Mouse (Mus musculus): ENCODE measurements at regions not wholly inside any gene's neighbourhood (a gene's known extent, or its start where the extent isn't known, plus 50 kb on each side); places are given as distances from the start of the nearest gene placed in this dataset.
"Not testable (repeated sequence)": the region's sequence is repeated elsewhere in the genome, so short reads cannot be mapped to it uniquely, and the experiment has no call there.

DNA sequence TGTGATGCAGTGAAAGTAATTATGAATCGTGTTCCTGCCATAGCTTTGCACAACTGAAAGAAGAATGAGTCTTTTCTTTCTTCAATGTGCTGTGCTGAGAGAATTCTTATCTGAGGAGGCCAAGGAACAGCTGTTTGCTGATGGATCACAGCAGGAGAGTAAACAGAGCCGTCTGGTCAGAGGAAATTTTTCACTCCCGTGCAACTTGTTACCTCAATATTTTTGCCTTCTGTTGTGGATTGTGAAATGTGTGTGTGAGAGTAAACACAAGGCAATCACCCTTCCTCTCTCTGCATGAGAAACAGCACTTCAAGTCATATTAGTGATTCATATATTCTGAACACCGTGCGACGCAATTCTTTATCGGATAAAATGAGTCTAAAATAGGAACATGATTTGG, 171.9 kb downstream of the Epm2a start:
- peak; percentile 17 for DNase-seq (ENCODE audit: low spot score)

DNA sequence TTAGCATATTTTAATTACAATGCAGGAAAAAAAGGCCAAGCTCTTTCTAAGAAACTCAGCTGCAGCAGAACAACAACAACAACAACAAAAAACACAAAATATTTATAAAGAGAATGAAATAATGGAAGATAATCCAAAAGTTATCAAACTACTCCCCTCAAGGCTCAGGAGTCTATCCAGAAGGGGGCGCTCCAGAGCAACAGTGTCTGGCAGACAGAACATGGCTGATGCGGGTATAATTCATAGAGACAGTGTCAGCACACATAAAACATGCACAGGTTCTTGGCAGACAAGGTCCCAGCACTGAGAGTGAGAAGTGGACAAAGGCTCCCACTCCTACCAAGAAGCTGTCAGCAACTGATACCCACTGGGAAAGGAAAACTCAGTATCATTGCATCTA, 173.9 kb downstream of the Epm2a start:
- DNase-seq (ENCODE audit: low spot score): no peak

GRCm38 (mm10) chr10:11531343-11531742, 188.1 kb downstream of the Epm2a start:
- DNase-seq (ENCODE audit: low spot score): no peak

DNA sequence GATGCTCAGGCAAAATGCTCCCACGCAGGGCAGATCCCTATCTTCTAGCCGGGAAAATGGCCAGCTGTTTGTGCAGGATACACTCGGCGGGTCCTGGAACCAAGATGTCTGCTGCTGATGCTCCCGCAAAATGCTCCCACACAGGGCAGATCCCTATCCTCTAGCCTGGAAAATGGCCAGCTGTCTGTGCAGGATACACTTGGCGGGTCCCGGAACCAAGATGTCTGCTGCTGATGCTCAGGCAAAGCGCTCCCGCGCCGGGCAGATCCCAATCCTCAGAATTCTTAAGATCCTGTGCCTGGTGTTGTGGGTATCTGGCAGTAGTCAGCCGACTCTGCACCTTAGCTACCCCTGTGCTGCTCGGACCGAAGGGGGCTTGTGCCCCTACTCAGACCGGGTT, 212.2 kb downstream of the Epm2a start:
- DNase-seq (ENCODE audit: low spot score): not testable (repeated sequence)

GRCm38 (mm10) chr10:11570523-11571055, 227.4 kb downstream of the Epm2a start:
- no peak for DNase-seq (ENCODE audit: low spot score)

DNA sequence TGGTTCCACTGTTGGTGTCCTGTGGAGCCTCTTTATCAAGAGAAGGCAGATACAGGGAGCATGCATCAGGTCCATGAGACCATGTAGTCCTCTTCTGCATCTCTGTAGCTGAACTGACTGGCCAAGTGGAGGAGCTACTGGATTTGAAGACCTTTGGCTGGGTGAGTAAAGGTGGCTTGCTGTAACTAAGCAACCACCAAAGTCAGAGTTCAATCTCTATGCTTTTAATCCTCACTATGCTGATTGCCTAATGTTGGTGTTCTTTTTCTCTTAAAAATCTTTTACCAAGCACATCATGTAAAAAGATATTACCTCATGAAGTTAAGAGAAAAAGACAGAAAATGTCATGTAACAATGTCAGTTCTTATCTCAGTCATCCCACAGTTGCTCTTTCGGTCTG, 265.2 kb downstream of the Epm2a start:
- no peak for DNase-seq (ENCODE audit: low spot score)

DNA sequence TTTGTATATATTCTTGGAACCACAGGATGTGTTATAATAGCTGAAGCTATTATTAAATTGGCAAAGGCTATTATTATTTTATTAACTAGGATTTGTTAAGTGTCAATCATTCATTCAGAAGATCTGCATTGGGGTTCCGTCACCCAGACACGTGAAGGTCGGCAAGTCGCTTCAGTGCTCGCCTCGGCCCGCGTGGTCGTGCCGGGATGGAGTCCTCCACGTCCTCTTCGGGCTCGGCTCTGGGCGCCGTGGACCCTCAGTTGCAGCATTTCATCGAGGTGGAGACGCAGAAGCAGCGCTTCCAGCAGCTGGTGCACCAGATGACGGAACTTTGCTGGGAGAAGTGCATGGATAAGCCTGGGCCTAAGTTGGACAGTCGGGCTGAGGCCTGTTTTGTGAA, 265.9 kb downstream of the Epm2a start:
- not testable (repeated sequence) for DNase-seq (ENCODE audit: low spot score)

DNA sequence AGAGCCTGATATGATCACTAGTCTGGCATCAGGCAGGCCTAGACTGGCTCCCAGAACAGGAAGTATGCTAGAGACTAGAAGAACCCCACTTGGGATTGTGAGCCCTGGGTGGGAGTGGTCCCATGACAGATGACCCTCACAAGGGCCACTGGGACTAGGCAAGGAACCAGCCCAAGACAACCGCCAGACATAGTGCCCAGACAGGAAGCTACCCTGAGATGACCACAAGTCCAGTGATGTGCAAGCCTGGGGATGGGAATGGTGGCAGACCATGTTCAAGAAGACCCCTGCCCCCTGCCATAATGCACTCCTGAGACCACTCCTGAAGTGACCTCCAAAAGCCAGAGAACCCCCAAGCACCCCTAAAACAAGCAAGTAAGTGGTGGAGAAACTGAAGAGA, 304.9 kb downstream of the Epm2a start:
- no peak for DNase-seq (ENCODE audit: low spot score)

- DNase-seq (ENCODE audit: low spot score): no peak
Measured at GRCm38 (mm10) chr10:11660056-11660770, 317.0 kb downstream of the Epm2a start.

GRCm38 (mm10) chr10:11661660-11662250, 318.6 kb downstream of the Epm2a start:
- DNase-seq (ENCODE audit: low spot score): no peak

DNA sequence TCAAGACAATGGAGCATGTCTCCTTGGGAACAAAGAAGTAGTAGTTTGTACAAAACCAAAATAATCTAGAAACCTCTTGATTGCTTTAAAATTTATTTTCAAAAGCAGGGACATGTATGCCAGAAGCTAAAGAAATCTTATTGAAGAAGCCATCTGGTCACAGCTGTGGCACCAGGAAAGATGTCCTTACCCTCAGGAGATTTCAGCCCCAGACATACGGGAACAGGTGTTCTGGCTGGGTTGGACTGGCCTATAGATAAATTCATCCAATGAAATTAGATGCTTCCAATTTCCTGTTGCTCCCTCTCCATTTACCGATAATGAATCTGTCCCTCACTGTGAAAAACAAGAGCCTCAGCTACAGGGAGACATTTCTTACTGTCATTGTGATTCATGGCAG, 366.5 kb downstream of the Epm2a start:
- DNase-seq (ENCODE audit: low spot score): no peak

DNA sequence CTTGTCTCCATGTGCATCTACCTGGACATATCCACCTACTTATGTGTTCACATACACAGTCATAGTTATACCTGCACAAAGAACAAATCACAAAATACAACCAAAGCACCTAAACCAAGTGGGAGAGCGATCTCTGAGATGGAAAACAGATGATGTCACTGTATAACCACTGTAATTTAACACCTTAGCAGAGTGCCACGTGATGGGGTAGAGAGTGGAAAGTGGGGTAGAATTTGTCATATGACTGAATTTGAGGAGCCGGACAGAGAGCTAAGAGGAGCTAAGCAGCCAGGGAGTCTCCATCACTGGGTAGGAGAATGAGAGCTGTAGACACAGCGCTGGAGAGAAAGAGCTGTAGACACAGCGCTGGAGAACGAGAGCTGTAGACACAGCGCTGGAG, 381.6 kb downstream of the Epm2a start:
- DNase-seq (ENCODE audit: low spot score): no peak

DNA sequence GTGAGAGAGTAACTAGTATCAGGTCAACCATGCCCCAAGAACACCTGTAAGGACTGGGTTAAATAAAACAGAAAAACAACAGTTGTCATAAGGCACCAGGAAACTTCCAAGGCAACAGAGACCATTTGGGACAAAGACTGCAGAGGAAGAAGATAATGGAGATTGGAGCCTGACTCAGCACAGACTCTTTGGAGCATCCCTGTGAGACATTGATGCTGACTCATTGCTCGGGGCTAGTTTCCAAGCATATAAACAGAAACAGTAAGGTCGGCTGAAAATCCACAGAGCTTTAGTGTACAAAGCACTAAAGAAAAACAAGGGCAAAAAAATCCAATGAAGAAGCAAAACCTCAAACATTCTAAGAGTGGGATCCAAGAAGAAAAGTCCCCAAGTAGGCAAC, 386.3 kb downstream of the Epm2a start:
- no peak for DNase-seq (ENCODE audit: low spot score)

- DNase-seq (ENCODE audit: low spot score): no peak
Measured at GRCm38 (mm10) chr10:11739574-11740368, 396.6 kb downstream of the Epm2a start.

- no peak for DNase-seq (ENCODE audit: low spot score)
Measured at GRCm38 (mm10) chr10:11745587-11745986, 402.4 kb downstream of the Epm2a start.

DNA sequence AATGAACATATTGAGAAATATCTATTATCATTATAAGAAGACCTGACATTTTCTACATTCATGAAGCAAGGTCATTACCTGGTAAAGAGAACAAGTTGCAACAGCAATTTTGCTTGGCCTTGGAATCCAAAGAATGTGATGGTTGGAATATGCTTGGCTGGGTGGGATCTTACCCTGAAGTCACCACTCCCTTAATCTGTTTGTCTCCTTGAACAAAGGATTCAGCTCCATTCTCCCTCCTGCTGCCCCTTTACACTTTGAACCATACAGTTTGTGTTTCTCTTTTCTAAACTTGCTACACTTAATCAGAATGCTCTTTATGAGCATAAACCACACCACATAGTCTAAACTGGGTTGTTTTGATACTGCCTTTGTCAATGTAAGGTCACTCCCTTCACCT, 403.8 kb downstream of the Epm2a start:
- DNase-seq (ENCODE audit: low spot score): no peak

DNA sequence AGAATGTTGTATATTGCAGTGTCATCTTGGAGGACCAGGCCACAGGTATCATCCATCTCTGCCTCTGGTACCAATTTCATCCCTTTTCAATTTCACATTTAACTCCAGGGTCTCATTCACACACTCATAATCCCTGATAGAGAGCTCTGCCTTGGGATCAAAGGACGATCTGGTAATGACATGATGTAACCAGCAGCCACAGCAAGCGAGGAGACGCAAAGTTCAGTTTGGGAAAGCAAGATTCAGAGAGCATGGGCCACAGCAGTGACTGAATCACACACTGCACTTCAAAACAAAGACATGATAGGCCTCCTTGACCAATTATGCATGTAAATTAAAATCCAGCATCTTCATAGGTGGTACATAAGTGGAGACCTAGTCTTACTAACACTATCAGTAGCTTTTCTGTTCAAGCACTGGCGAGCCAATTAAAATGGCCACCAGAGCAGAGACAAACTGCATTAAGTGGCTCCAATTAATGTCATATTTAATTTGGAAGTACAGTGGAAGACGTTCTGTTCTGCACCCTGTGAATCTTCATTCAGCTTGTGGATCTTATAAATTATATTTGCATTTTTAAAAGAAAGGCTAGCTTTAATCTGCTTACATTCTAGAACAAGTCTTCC, 412.0 kb downstream of the Epm2a start:
- no peak for DNase-seq (ENCODE audit: low spot score)

DNA sequence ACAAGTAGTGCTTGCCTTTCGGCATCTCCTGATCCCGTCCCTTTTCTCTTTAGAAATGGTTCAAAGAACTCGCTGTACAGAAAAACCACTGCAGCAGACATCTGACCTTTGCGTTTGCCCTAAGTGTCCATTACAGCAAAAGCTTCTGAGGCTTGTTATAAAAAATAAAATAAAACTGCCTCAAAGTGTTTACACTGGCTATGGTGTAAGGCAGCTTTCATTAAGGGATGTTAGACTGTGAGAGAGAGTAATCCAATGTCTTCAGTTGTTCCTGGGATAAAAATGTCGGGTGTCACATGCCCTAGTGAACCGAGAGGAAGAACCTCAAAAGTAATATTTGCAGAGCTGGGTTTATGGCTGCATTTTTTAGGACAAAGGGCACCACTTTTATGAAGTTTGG, 434.7 kb downstream of the Epm2a start:
- no peak for DNase-seq (ENCODE audit: low spot score)

DNA sequence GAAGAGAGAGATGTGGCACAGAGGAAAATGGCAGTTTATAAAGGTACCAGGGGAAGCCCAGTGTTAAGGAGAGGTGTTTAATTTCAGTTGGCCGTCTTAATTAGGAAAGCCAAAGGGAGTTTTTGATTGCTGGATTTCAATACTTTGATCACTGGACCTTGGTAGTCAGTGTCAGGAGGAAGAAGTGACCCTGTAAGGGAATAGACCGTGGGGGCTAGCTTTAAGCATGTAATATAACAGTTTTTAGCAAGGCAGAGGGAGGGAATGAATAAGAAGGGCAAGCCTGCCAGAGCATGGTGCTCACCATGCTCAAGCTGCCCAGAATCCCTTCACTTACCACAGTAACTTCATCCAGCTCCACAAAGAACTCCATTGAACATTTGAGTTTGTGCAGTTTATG, 437.1 kb downstream of the Epm2a start:
- no peak for DNase-seq (ENCODE audit: low spot score)

DNA sequence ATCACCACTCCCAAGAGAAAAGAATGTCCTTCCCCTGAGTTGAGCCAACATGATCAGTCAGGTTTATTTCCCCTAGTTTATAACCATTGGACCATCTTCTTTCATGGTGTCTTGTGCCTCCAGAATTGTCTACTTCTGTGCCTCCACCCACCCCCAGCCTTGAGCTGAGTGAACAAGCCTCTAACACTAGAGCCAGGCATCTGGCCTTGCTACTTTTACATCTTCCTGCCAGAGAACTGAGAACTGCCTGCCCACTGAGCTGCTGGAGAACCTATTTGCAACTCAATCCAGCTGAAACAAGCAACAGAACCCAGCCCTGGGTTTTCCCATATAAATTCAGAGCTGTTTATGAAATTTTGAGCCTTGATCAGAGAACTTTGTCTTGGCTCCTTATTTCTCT, 444.0 kb downstream of the Epm2a start:
- DNase-seq (ENCODE audit: low spot score): no peak

DNA sequence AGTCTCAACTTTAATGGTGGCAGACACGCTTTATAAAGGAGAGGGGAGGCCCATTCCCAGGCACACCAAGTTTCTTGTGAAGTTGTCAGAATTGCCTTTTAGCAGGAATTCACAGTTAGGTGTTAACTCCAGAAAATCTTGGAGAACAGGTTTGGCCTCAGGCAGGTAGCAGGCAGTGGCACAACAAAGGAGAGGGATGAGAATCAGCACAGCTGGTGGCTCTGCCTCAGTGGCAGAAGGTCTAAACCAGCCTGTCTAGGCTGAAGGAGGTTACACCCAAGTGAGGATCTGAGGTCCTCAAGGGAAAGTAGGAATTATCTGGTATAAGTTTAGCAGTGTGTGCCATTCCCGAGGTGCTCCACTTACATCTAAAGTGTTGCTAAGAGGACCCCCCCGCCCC, 456.3 kb downstream of the Epm2a start:
- no peak for DNase-seq (ENCODE audit: low spot score)

Measured in embryo, embryonic 10.5 days (tissue).